Mouse (Mus musculus): ENCODE results near the gene Gm5890. TPM values are rescaled to one million over a fixed set of nuclear protein-coding genes. Genes with fewer than 3 reads are reported as not detected.
"Not testable (repeated sequence)": the region's sequence is repeated elsewhere in the genome, so short reads cannot be mapped to it uniquely, and the experiment has no call there.

Gm5890 gene
- polyA plus RNA-seq (2015; fragmentation: Nextera tagmentation; extraction: Ambion mirVana) = not detected in 2 replicates

DNA sequence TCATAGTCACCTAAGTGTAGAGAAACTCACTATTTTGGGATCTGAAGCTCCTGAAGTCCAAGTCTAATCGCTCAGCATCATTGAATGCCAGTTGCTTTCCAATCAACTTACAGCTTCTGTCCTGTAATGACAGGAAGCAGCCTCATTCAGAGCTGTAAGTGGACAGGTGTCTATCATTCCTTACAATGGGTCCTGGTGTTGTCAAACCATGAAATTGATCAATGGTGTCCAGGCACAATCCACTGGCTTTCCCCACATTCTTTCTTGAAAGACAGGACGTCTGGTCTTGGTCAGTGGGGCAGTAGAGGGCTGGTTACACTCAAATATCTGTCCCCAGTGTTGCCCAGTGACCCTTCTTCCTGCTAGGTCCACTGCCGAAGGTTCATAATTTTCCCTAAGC lies at the start of gene Gm5890:
Gene Gm5890, minus strand, starts transcription at position 101 of the 400 bp plus-strand sequence.
- H3K9me3 ChIP-seq; H3K4me3 ChIP-seq; H3K27me3 ChIP-seq; H3K4me2 ChIP-seq (replicated peaks); ATAC-seq (ENCODE audit: low FRiP score, low read depth); H3K36me3 ChIP-seq; H3K9ac ChIP-seq; H3K27ac ChIP-seq; H3K4me1 ChIP-seq: not testable (repeated sequence)
- no CpG with 5 or more reads among the region's 3 CpGs for WGBS

DNA sequence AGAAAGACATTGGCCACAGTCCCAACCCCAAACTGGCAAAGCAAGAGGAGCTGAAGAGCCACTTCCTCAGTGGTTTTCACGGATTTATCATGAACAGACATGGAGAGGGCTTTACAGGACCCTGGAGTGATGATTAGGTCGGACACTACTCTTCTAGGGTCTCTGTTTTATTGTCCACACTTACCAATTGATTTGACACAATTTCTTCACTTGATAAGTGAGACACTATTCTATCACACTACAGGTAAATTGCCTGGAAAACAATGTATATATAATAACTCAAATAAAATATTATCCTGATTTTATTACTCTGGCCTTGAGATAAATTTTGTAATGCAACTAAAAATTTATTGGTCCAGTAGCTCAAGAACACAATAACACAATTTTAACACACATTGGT lies 28.9 kb downstream of the Gm5890 start, which contains the start of gene Gm4498:
Gene Gm4498, minus strand, starts transcription at position 101 of the 400 bp plus-strand sequence.
- H3K36me3 ChIP-seq; H3K4me3 ChIP-seq; H3K27ac ChIP-seq; ATAC-seq (ENCODE audit: low FRiP score, low read depth); H3K9ac ChIP-seq; H3K27me3 ChIP-seq; H3K9me3 ChIP-seq; H3K4me1 ChIP-seq; H3K4me2 ChIP-seq (replicated peaks): not testable (repeated sequence)
- no CpG with 5 or more reads among the region's 2 CpGs for WGBS

Other genes with a start within 250 kb of the Gm5890 start
- gene Vmn1r91, start 163.2 kb downstream of the Gm5890 start, polyA plus RNA-seq (2015; fragmentation: Nextera tagmentation; extraction: Ambion mirVana) = not detected in 2 replicates
- gene Gm16442, start 140.3 kb downstream of the Gm5890 start, polyA plus RNA-seq (2015; fragmentation: Nextera tagmentation; extraction: Ambion mirVana) = not detected in 2 replicates
- not detected in 2 replicates for gene Vmn1r93, start 123.7 kb downstream of the Gm5890 start, polyA plus RNA-seq (2015; fragmentation: Nextera tagmentation; extraction: Ambion mirVana)
- not detected in 2 replicates for gene Vmn1r94, start 94.5 kb downstream of the Gm5890 start, polyA plus RNA-seq (2015; fragmentation: Nextera tagmentation; extraction: Ambion mirVana)
- gene Vmn1r95, start 69.1 kb downstream of the Gm5890 start, polyA plus RNA-seq (2015; fragmentation: Nextera tagmentation; extraction: Ambion mirVana) = not detected in 2 replicates
- gene Gm6164, start 57.2 kb downstream of the Gm5890 start, polyA plus RNA-seq (2015; fragmentation: Nextera tagmentation; extraction: Ambion mirVana) = not detected in 2 replicates
- not detected in 2 replicates for gene Gm4498, start 29.0 kb downstream of the Gm5890 start, polyA plus RNA-seq (2015; fragmentation: Nextera tagmentation; extraction: Ambion mirVana)
- gene Gm4133, start 71.2 kb upstream of the Gm5890 start, polyA plus RNA-seq (2015; fragmentation: Nextera tagmentation; extraction: Ambion mirVana) = not detected in 2 replicates
- not detected in 2 replicates for gene Gm5728, start 112.6 kb upstream of the Gm5890 start, polyA plus RNA-seq (2015; fragmentation: Nextera tagmentation; extraction: Ambion mirVana)
- not detected in 2 replicates for gene Vmn1r100, start 155.1 kb upstream of the Gm5890 start, polyA plus RNA-seq (2015; fragmentation: Nextera tagmentation; extraction: Ambion mirVana)
- gene Vmn1r101, start 179.8 kb upstream of the Gm5890 start, polyA plus RNA-seq (2015; fragmentation: Nextera tagmentation; extraction: Ambion mirVana) = not detected in 2 replicates
- not detected in 2 replicates for gene Gm10670, start 212.1 kb upstream of the Gm5890 start, polyA plus RNA-seq (2015; fragmentation: Nextera tagmentation; extraction: Ambion mirVana)
- gene Vmn1r103, start 247.7 kb upstream of the Gm5890 start, polyA plus RNA-seq (2015; fragmentation: Nextera tagmentation; extraction: Ambion mirVana) = not detected in 2 replicates